Mouse (Mus musculus) retina, embryonic 14.5 days (tissue): ENCODE data around the gene Nuf2.
A peak's percentile ranks its signal among the peaks of the same experiment; 100 is the strongest.
"Not testable (repeated sequence)": the region's sequence is repeated elsewhere in the genome, so short reads cannot be mapped to it uniquely, and the experiment has no call there.

Experiments
- DNase-seq: peaks from one replicate; pipeline ENCODE4 v3.0.0-alpha.2; 2015; ENCODE audit warnings: low spot score

The Nuf2 gene

DNA sequence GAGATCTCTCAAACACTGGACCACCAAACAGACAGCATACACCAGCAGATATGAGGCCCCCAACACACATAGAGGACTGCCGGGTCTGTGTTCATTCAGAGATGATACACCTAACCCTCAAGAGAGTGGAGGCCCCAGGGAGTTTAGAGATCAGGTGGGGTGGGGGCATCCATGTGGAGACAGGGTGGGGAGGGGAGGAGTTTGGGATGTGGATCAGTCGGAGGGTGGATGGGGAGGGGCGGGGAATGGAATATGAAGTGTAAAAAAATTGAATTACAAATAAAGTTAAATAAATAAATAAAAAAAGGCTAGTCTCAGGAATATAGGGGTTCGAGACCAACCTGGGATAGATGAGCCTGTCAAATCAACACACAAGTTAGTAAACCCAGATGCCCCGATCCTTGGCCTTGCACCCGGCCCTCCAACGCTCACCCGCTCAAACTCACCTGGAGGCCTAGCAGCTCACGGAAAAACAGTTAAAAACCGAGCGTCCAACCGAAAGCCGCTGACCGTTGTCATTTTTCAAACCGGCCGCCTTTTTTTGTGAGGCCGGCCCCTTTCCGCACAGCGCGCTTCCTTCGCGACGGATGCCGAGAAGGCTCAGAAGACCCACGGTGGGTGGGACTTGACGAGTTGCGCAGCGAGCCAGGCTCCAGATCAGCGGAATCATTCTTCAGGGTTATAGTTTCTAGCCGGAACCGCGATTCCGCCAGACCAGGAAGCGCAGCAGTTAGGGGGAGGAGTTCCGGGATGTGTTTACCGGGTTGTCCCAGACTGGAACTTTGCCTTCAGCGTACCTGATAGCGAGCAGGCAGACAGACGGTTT is at the start of gene Nuf2:
Gene Nuf2 (minus strand): TSS at position 589 of the 826 bp plus-strand sequence.
- peak; percentile 100 for DNase-seq

DNA sequence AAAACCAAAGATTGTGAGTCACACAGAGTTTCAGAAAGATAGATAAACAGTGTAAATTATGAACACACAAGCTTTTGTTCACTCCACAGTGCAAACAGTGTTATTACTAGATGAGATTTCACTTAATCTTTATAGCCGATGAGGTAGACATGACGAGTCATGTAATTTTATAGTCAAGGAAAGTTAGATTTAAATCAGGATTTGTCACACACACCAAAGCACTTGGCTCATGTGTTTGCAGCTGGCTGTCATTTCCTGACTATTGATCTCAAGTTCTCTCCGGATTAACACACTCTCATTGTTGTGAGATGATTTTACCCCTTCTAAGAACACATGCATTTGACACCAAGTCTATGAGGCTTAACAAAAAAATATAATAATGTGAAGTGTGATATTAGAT is 48.3 kb upstream of the Nuf2 start:
- DNase-seq, result no peak

DNA sequence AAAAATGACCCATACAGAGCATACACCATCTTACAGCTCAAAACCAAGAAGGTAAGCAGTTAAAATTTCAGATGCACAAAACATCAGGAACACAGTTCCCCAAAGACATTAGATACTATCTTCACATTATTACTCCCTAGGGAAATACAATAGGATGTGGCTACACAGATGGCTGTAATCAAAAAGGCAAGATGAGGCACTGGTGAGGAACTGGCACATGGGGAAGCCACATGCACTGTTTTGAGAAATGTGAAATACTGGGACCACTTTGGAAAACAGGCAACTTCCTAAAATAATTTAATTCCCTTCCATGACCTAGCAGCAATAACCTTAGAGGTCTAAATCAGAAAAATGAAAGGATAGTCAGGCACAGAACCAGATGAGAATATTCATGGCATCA is 42.9 kb upstream of the Nuf2 start:
- DNase-seq, result no peak

DNA sequence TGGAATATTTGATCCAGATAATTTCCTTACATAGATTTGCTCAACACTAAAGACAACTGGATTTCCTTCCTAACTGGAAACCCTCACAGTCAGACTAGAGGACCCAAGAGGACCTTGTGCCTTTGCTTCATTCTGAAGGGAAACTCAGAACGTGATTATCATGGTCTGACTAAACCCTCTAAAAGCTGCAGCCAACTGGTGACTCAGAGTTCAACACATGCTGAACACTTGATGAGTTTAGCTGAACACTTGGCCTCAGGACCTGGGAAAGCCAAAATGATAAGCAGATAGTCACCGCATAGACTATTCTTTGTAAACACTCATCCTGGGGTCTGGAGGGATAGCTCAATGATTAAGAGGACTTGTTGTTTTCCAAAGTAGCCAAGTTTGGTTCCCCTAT is 24.4 kb upstream of the Nuf2 start:
- DNase-seq, result no peak

DNA sequence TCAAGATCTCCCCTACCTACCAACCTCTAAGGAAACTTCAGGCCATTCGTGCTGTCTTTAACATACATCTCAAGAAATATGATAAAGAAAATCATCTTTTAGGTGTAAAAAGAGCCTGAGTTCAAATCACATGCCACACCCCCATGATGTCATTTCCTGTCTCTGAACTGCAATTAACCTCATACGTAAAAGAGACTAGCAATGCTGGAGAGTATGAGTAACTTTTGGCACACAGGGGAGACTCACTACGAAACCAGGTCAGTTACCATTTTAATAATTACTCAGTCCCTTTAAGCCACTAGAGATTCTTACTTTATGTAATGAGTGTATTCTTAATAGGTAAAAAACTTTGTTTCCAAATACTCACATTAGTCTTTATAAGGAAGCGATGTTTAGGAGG is 23.8 kb upstream of the Nuf2 start:
- DNase-seq, result no peak

DNA sequence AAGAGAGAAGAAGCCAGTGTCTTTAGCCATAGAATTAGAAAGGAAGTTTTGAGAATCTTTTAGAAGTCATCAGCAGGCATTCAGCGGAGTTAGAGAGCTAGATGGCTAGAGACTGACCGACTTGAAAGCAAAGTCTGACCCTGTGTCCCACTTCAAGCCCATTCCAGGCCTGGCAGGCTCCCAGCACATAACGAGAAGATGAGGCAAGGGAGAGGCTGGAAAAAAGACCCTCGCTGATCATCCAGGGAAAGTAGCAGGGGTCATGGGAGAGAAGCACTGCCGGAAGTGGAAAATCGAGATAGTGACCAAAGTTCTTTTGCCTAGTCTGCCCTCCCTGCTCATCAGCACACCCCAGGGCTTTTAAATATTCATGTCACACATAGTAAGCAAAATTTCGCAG is 22.2 kb upstream of the Nuf2 start:
- DNase-seq, result no peak

DNA sequence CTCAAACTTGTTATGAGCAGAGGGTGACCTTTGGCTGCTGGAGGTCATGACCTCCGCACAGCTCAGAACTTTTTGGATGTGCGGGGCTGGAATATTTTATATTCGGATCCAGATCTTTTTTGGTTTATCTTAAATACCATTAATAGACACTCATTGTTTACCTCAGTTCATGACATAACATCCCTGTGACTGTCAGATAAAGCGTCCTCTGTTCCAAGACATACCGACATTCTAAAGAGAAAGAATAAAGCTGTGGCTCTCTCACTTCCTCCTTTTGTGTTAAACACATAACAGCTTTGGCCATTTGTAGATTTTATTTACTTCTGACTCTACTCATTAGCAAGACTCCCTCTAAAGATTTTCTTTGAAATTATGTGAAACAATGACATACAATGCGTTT is 9.2 kb upstream of the Nuf2 start:
- DNase-seq, result no peak

DNA sequence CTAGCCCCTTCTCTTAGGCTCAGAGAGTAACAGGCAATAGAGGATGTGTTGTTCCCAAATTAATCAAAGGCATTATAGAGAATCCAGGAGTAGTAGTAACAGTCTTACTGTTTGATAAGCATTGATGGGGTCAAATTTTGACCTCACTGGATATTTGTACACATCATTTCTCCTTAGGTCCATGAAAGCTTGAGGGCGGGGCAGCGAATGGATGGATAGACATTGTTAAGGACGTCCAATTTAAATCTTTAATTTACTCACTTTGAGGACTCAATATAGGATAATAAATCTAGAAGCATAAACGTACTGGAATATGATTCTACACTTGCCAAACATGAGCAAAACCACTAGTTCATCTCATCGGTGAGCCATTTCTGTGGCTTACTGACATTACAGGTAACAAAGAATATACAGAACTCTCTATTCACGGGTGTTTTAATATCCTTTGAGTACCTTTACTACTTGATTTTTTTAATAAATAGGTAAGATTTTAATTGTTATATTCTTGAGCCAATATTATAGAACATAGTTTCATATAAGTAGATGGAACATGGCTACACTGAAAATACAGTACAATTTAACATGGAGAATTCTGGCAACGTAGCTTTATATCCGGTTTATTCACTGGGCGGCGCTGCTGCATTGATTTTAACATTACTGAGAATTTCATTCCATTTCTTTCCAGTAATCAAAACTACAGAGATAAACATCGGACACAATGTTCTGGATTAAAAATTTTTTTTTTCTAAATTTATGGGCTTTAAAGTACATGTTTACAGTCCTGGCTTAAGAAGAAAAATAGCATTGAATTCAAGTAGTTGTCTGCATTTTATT is 655 bp upstream of the Nuf2 start:
- DNase-seq, result peak; percentile 89

DNA sequence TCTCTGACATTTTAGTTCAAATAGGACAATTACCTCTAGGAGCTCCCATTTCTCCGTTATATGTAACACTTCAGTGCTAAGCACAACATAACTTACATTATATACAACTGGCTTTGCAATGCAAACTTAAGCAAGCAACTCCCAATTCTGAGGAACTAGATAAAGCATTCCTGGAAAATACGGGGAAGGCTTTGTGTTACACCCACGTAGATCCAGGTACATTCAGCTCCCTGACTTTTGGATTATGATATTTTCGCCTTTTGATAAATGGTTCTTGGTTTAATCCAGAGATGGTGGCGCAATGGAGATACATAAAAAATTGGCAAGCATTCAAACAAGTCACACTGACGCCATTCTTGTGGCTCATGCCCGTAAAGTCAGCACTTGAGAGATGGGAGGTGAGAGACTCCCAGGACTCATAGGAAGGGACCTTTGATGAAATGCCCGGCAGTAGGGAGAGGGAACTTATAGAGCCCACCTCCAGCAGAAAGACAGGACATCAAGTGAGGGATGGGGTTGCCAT is 1.2 kb downstream of the Nuf2 start:
- no peak for DNase-seq

DNA sequence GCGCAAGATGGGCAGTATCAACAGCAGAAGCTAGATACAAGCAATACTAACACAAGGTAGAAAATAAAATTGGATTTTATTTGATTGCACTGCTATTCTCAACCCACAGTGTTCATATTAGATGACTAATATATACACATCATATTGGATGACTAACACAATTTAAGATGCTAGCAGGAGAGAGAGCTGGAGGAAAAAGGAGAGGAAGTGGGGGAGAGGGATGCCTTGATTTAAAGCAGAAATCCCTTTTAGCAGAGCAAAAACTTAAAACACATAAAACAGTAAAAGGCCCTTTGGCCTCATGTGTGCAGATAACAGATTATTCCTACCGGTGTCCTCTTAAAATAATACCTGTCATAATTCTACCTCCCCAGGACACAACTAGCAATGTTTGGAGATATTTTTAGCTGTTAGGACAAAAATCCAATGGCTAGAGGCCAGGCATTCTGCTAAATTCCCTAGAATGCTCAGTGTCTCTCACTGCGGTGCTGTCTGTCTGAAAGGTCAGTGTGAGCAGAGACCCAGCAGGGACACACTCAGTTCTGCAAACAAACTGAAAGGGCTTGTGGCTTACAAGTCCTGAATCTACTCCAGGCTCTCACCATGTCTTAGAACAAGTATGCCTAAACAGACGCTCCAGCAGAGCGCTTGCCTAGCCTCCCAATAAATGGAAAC is 5.1 kb downstream of the Nuf2 start:
- no peak for DNase-seq

DNA sequence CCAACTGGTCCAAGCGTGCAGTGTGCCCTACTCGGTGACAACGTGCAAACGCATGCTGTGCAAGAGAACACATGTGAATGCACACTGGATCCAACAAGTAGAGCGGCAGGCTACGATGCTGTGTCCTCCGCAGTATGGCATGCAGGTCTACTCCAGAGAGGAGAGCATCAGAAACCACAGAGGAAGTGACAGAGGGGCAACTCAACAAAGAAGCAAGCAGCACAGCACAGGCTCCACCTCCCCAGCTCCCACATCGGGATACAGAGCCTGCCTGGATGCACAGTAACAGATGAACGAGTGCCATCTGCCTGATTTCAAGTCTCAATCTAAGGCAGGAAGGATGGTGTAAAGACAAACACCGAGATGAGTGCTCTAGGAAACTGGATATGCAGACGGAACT is 11.9 kb downstream of the Nuf2 start:
- DNase-seq, result no peak

DNA sequence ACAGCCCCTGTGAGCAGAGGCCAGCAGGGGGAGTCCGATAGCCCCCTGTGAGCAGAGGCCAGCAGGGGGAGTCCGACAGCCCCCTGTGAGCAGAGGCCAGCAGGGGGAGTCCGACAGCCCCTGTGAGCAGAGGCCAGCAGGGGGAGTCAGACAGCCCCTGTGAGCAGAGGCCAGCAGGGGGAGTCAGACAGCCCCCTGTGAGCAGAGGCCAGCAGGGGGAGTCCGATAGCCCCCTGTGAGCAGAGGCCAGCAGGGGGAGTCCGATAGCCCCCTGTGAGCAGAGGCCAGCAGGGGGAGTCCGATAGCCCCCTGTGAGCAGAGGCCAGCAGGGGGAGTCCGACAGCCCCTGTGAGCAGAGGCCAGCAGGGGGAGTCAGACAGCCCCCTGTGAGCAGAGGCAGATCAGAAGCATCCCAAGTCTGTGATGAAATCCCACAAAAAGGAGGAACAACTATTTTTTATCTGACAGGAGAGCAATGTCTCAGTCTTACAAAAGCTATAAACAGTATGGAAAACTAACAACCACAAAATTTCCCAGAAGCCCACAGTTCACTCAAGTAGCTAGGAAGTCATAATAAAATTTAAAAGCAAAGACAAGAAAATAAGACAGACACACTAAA is 13.3 kb downstream of the Nuf2 start:
- not testable (repeated sequence) for DNase-seq

DNA sequence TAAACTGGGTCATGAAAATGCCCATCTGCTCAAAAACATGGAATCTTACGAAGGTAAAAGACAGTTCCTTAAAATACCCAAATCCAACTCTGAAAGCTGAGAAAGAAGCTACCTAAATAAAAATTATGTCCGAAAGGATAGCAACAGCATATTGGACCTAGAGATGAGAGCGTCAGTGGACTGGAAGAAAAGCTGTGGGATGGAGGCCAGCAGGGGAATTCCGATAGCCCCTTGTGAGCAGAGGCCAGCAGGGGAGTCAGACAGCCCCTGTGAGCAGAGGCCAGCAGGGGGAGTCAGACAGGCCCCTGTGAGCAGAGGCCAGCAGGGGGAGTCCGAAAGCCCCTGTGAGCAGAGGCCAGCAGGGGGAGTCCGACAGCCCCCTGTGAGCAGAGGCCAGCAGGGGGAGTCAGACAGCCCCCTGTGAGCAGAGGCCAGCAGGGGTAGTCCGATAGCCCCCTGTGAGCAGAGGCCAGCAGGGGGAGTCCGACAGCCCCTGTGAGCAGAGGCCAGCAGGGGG is 13.8 kb downstream of the Nuf2 start:
- peak; percentile 38 for DNase-seq

DNA sequence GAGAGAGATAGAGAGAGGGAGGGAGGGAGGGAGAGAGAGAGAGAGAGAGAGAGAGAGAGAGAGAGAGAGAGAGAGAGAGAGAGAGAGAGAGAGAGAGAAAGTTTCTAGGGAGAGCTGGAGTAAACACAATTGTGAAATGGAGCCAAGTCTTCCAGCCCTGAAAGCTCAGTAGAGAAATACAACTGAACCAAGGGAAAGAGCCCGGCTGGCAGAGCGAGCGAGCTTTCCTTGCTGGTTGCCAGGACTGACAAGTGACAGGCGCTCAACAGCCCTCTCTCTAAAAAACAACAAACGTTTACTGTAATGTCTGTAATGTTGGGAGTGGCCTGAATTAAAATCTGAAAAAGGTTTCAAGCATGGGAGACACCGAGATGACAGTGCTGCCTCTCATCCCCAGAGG is 24.9 kb downstream of the Nuf2 start:
- no peak for DNase-seq

DNA sequence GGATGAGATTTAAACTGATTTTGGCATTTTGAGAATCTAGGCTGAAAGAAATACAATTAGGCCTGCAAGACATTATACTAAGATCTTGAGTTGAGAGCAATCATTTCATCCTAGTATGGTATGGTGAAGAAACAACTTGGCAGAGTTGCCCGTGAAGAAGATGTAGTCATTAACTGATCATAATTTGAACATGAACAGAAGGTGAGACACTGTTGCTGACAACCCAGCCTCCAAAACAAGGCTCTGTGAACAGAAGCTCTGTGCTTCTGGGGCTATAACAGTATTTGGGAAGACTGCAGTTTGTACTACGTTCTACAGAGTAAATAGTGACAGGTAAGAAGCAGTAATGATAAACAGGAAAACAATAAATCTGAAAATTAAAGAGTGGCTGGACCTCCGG is 28.4 kb downstream of the Nuf2 start:
- no peak for DNase-seq

DNA sequence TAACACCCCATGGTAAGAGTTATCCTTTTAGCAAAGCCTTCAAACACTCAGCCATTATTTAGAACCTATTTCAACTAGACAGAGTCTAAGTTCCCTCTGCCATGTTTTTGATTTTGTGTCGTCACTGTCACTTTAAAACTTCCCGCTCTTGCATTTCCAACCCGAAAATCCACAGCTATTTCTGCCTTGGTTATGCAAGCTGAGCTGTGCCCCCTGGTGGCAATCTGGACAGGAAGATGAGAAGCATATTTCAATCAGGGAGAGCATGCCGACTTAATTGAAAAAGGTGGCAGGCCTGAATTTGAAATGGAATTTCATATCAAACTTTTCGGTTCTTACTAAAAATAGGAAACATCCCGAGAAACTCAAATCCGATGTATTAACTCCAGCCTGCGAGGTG is 35.6 kb downstream of the Nuf2 start:
- DNase-seq, result peak; percentile 60

DNA sequence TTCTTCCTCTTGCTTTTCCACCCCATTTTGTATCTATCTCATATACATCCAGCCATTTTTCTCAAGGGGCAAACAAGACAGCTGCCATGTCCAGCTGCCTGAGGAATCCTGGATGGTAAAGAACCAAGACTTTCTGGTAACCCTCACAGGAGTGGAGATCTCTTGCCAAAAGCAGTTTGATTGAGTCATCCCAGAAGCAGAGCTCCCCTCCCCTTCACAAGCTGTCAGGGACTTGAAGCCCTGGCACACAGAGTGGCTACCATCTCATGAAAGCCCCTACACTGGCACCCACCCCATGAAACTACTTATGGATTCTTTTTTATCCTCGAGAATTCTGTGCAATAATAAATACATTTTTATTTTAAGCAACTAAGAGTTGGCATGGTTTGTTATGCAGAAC is 39.7 kb downstream of the Nuf2 start:
- no peak for DNase-seq

DNA sequence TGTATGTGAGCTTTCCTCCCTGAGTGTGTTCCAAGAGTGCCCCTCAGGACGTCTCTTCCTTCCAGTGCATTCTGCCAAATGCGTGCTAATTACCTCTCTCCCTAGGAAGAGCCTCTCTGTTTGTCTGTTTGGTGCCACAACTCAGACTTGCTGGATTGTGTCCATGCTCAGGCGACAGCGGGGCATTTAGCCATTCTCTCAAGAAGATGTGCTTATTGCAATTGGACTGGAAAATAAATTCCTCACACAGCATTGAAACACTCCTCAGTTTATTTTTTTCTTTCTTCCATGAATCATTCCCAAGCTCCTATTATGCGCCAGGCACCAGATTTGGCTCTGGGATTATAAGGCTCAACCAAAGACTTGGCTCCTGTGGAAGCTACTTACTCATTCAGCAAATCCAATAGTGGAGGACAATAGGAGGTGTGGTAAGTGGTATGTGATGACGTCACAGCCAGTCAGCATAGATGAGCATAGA is 45.8 kb downstream of the Nuf2 start:
- DNase-seq, result no peak

DNA sequence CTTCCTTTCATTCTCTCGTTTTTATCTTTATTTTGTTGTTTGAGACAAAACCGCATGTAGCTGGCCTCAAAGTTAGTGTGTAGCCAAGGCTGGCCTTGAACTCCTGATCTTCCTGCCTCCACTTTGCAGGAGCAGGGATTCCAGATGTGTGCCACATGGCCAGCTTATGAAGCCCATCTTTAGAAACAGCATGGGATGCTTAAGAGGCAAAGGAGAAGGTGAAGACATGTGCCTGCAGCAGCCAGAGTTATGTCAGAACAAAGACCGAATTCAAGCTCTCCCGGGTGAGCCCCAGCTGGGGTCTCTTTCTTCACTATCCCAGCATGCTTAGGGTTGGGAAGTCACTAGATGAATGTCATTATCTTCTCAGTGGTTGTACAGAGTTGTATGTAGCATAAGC is 46.7 kb downstream of the Nuf2 start:
- DNase-seq, result no peak

DNA sequence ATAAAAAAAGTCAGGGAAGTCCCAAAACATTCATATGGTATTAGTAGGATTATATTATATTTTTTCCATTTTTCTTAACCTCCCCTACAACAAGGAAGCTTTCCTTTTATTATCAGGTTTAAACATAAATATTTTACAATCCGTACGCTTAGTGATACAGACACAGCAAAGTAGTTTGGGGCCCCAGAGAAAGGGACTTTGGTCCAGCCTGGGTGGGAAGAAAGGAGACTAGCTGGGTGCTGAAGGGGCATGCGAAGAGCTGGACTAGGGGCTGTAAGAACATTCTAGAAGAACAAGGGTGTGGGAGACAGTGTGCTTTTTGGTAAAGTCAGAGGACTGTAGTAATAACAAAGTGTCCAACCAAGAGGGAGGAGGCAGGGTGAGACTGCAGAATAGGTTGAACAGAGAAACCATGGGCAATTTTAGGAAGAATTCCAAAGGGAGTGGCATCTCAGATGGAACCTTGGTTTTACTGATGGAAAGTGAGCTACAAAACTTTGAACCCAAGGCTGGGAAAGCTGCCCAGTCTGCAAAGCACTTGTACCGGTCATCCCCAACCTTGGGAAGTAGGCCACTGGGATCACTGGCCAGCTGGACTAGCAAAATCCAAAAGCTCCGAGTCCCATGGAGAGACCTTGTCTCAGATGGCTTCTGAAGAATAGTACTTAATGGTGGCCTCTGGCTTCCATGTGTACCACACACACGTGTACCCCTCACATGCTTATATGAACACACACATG is 48.5 kb downstream of the Nuf2 start:
- no peak for DNase-seq

DNA sequence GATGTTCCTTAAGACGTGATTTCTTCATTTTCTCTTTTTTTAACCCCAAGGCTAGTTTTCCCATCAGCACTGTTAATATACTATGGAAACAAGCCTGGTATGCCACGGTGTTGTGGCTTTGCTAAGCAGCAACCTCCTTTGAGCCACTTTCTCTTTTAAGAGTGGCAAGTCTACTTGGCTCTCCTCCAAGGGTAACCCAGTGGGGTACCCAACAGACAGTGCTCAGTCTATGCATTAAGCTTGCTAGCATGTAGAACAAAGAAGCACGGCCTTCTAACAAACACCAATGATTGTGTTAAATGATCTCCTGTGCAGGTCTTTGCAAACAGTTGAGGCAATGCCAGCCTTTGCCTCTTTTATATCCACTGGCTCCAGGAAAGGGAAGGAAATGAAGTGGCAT is 60.1 kb downstream of the Nuf2 start:
- DNase-seq, result no peak
